Mouse (Mus musculus) heart, embryonic 13.5 days (tissue): ENCODE results near the gene Fshb. TPM values are rescaled to one million over a fixed set of nuclear protein-coding genes. Genes with fewer than 3 reads are reported as not detected.

ENCODE experiments used
- ATAC-seq: fragments of 200-750 bp; cut with Nextera tagmentation; 2 replicates; pipeline ENCODE4 v1.8.0; 2017; ENCODE audit warnings: moderate TSS enrichment; ENCODE audit not compliant: insufficient number of reproducible peaks, low FRiP score, low TSS enrichment; ENCODE audit errors: extremely low read depth
- H3K27ac ChIP-seq: fragments of 300-500 bp; sonication (generic); replicated peaks from 2 replicates; pipeline ENCODE4 v1.5.1; 2015; ENCODE audit warnings: moderate library complexity, mild to moderate bottlenecking, inconsistent platforms
- H3K27me3 ChIP-seq: fragments of 300-500 bp; sonication (generic); replicated peaks from 2 replicates; pipeline ENCODE4 v1.6.1; 2015; ENCODE audit warnings: mild to moderate bottlenecking, inconsistent platforms
- H3K36me3 ChIP-seq: fragments of 300-500 bp; sonication (generic); 2 replicates; pipeline ENCODE4 v1.6.1; 2015; ENCODE audit warnings: mild to moderate bottlenecking, inconsistent platforms
- H3K4me1 ChIP-seq: fragments of 300-500 bp; sonication (generic); 2 replicates; pipeline ENCODE4 v1.6.1; 2015; ENCODE audit warnings: inconsistent platforms
- H3K4me2 ChIP-seq: fragments of 300-500 bp; sonication (generic); 2 replicates; pipeline ENCODE4 v1.6.1; 2015; ENCODE audit warnings: inconsistent platforms, mild to moderate bottlenecking, moderate library complexity
- H3K4me3 ChIP-seq: fragments of 300-500 bp; sonication (generic); 2 replicates; pipeline ENCODE4 v1.5.1; 2015; ENCODE audit warnings: moderate library complexity, mild to moderate bottlenecking, inconsistent platforms
- H3K9ac ChIP-seq: fragments of 300-500 bp; sonication (generic); 2 replicates; pipeline ENCODE4 v1.6.1; 2015; ENCODE audit warnings: inconsistent platforms, mild to moderate bottlenecking, moderate library complexity
- H3K9me3 ChIP-seq: fragments of 300-500 bp; sonication (generic); 2 replicates; pipeline ENCODE4 v1.6.1; 2016; ENCODE audit warnings: inconsistent platforms
- WGBS: fragments of 180-500 bp; shearing (Covaris S2); methylation state at CpG from one replicate; pipeline ENCODE4 v1.1.7; 2015; ENCODE audit warnings: mixed read lengths; 5-methylcytosine and 5-hydroxymethylcytosine counted together
- polyA plus RNA-seq: library from polyadenylated mRNA; unstranded; fragments of >200 nt; fragmentation: Nextera tagmentation; extraction: Ambion mirVana; gene quantifications from 2 replicates; pipeline ENCODE4 v1.2.1, GENCODE M21; 2015

The Fshb gene
- polyA plus RNA-seq = not detected in 2 replicates

DNA sequence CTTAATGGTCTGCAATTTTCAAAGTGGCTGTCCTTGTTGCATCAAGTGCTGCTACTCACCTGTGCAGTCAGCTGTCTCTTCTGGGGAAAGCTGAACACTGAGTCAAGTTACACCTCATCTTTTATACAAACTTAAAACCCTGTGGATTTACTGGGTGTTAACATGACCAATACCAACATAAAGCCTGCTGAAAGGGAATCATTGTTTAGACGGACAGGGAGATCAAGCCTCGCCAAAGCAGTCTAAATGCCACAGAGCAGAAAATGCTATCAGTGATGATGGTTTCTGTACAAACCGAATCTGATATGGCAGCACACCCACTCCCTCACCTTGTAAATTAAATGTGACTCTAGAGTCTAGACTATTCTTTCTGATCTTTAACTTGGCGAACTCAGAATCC lies at the start of gene Fshb:
Gene Fshb, minus strand, starts transcription at position 101 of the 400 bp plus-strand sequence.
- WGBS = 69% methylated on average over 4 of the region's 4 CpGs
- Histone ChIP-seq H3K27ac (no peak within 1 kb of the TSS), H3K9me3 (no peaks in the 10 kb centered on the region), H3K4me3 (no peak within 1 kb of the TSS), H3K4me1 (no peaks in the 10 kb centered on the region), H3K27me3 (no peaks in the 10 kb centered on the region), H3K4me2 (no peak within 1 kb of the TSS), H3K36me3 (no peaks in the 10 kb centered on the region), H3K9ac (no peak within 1 kb of the TSS)
- ATAC-seq = no peak

GRCm38 (mm10) chr2:107084256-107084655 lies 24.8 kb upstream of the Fshb start:
- Histone ChIP-seq H3K9me3 (no peaks in the 10 kb centered on the region), H3K9ac (no peak overlapping the region), H3K27me3 (no peaks in the 10 kb centered on the region), H3K36me3 (no peaks in the 10 kb centered on the region), H3K4me1 (peaks cover 9% of the 10 kb centered on the region), H3K4me3 (no peak overlapping the region), H3K27ac (no peak overlapping the region), H3K4me2 (no peak overlapping the region)
- ATAC-seq = no peak
- WGBS = 48% methylated on average over 2 of the region's 2 CpGs

DNA sequence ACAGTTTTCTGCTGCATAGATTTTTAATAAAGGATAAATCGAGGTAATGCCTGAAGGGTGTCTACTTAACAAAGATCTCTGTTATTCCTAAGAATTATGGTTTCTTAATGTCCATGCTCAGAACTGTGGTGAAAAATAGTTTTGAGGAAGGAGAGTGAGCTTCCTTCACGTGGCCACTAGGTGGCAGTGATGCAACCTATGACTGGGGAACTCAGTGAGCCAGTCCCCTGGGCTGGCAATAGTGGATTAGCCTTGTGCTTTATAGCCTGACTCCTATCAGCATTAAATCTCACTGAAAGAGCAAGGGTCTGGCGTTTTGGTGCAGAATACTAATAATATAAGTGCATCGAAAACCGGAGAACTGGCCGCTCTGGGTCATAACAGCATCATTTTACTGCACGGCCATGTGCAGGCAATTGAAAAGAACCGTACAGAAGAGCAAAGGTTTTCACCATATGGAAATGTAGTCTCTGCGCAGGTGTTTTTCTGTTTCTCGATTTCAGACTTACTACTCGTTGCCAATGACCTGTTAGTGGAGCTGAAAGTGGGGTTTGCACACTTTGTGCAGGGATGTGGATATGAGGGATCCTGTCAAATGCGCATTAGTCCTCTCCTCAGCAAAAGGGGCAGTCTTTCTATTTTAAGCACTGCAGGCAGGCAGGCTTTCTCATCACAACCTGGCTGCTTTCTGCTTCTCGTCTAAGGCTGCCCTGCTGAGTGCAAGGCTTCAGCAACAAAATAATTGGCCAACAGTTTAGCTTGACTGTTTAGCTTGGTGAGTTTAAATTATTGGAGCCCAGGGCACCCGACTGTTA lies 23.8 kb upstream of the Fshb start:
- H3K4me3 ChIP-seq = peak overlapping the region; percentile 23
- peak overlapping the region; percentile 61 for H3K27ac ChIP-seq
- no peaks in the 10 kb centered on the region for H3K36me3 ChIP-seq
- no peak for ATAC-seq
- 35% methylated on average over 14 of the region's 14 CpGs for WGBS
- no peaks in the 10 kb centered on the region for H3K27me3 ChIP-seq
- H3K4me1 ChIP-seq = peaks cover 9% of the 10 kb centered on the region
- peak overlapping the region; percentile 52 for H3K4me2 ChIP-seq
- no peaks in the 10 kb centered on the region for H3K9me3 ChIP-seq
- no peak overlapping the region for H3K9ac ChIP-seq

- Histone ChIP-seq H3K4me3 (no peak overlapping the region), H3K4me1 (no peaks in the 10 kb centered on the region), H3K9ac (no peak overlapping the region), H3K9me3 (no peaks in the 10 kb centered on the region), H3K27ac (no peak overlapping the region), H3K27me3 (no peaks in the 10 kb centered on the region), H3K36me3 (no peaks in the 10 kb centered on the region), H3K4me2 (no peak overlapping the region)
- 30% methylated on average over 2 of the region's 2 CpGs for WGBS
- no peak for ATAC-seq
Measured at GRCm38 (mm10) chr2:107063260-107063659, 3.8 kb upstream of the Fshb start.

GRCm38 (mm10) chr2:107045955-107046354 lies 13.5 kb downstream of the Fshb start:
- Histone ChIP-seq H3K27ac (no peak overlapping the region), H3K4me2 (no peak overlapping the region), H3K4me3 (no peak overlapping the region), H3K9ac (no peak overlapping the region), H3K4me1 (no peaks in the 10 kb centered on the region; the same call in 1 of the 2 replicates), H3K36me3 (no peaks in the 10 kb centered on the region), H3K27me3 (no peaks in the 10 kb centered on the region), H3K9me3 (no peaks in the 10 kb centered on the region)
- ATAC-seq = no peak

- Histone ChIP-seq H3K4me3 (no peak overlapping the region), H3K27ac (no peak overlapping the region), H3K36me3 (no peaks in the 10 kb centered on the region), H3K4me1 (peaks cover 8% of the 10 kb centered on the region), H3K9me3 (no peaks in the 10 kb centered on the region), H3K4me2 (no peak overlapping the region), H3K9ac (no peak overlapping the region), H3K27me3 (no peaks in the 10 kb centered on the region)
- ATAC-seq = no peak
- WGBS = 59% methylated on average over 4 of the region's 4 CpGs
Measured at GRCm38 (mm10) chr2:107040816-107041215, 18.6 kb downstream of the Fshb start.

- no peak overlapping the region for H3K4me3 ChIP-seq
- no peaks in the 10 kb centered on the region for H3K27me3 ChIP-seq
- H3K4me1 ChIP-seq = peaks cover 10% of the 10 kb centered on the region
- WGBS = 27% methylated on average over 2 of the region's 2 CpGs
- no peak overlapping the region for H3K27ac ChIP-seq
- H3K4me2 ChIP-seq = no peak overlapping the region
- H3K9ac ChIP-seq = no peak overlapping the region
- H3K36me3 ChIP-seq = no peaks in the 10 kb centered on the region
- H3K9me3 ChIP-seq = no peaks in the 10 kb centered on the region
- ATAC-seq = no peak
Measured at GRCm38 (mm10) chr2:107035980-107036379, 23.5 kb downstream of the Fshb start.

DNA sequence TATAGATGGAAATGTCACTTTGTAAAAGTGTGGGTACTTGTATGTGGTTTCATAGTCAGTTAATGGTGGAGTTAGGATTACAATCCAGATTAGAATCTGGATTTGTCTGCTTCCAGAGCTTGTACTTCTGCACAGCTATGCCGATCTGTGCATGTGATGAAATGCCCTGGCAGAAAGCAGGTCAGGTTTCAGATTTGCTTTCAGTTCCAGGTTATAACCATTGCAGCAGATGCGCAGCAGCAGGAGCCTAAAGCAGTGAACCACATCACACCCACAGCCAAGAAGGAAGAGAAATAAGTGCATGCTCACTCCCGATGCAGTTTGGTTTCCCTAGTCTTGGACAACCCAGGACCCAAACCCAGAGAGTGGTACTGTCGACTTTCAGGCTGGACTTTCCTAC lies 34.8 kb downstream of the Fshb start:
- no peak for ATAC-seq
- 74% methylated on average over 4 of the region's 4 CpGs for WGBS
- Histone ChIP-seq H3K27me3 (no peaks in the 10 kb centered on the region), H3K4me2 (no peak overlapping the region), H3K4me3 (no peak overlapping the region), H3K9me3 (no peaks in the 10 kb centered on the region), H3K36me3 (no peaks in the 10 kb centered on the region), H3K9ac (no peak overlapping the region), H3K4me1 (no peaks in the 10 kb centered on the region; the same call in 1 of the 2 replicates), H3K27ac (no peak overlapping the region)

GRCm38 (mm10) chr2:107022713-107023112 lies 36.7 kb downstream of the Fshb start:
- Histone ChIP-seq H3K9me3 (no peaks in the 10 kb centered on the region), H3K36me3 (no peaks in the 10 kb centered on the region)

DNA sequence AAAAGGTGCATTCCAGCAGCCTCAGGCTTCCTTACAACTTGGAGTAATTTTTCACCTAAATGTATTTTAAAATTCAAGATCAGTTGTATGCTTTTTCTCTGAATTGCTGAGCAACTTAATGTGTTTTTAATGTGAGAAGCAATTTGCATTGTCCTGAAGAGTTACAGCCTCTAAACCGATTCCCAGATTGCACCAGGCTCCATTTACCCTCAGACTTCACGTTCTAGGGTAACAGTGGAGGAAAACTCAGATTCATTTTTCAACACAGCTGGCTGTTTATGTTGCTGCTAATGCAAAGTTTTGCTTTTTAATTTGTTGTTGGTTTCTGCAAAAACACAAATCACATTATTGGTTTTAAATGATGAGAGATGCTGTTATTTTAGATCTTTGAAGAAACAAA lies 40.1 kb downstream of the Fshb start:
- Histone ChIP-seq H3K4me3 (no peak overlapping the region), H3K4me2 (no peak overlapping the region), H3K36me3 (no peaks in the 10 kb centered on the region), H3K27ac (no peak overlapping the region), H3K9ac (no peak overlapping the region), H3K27me3 (no peaks in the 10 kb centered on the region), H3K9me3 (no peaks in the 10 kb centered on the region), H3K4me1 (no peaks in the 10 kb centered on the region; the same call in 1 of the 2 replicates)
- 79% methylated on average over 2 of the region's 2 CpGs for WGBS
- no peak for ATAC-seq

More at GRCm38 (mm10) chr2:107022713-107023112, 36.7 kb downstream of the Fshb start:
- no peak overlapping the region for H3K9ac ChIP-seq
- no peaks in the 10 kb centered on the region; the same call in 1 of the 2 replicates for H3K4me1 ChIP-seq
- H3K27ac ChIP-seq = no peak overlapping the region
- ATAC-seq = no peak
- H3K27me3 ChIP-seq = no peaks in the 10 kb centered on the region
- 83% methylated on average over 5 of the region's 5 CpGs for WGBS
- H3K4me2 ChIP-seq = no peak overlapping the region
- no peak overlapping the region for H3K4me3 ChIP-seq

DNA sequence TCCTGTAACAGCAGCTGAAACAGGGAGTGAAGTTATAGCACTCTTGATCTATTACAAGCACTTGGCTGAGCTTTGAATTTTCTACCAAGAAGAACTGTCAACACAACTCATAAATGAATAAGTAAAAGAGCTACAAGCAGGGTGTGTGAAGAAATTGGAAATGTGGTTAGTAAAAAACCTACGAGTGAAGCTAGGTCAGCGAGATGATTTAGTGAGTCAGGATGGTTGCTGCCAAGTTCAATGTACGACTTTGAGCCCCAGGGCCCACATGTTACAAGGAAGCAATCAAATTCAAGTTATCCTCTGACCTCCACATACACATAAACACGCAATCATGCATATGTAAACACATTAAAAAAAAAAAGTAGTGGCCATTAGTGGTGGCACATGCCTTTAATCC lies 46.3 kb downstream of the Fshb start:
- no peak overlapping the region for H3K4me3 ChIP-seq
- H3K36me3 ChIP-seq = no peaks in the 10 kb centered on the region
- peaks cover 10% of the 10 kb centered on the region; the same call in 1 of the 2 replicates for H3K4me1 ChIP-seq
- no peak overlapping the region for H3K9ac ChIP-seq
- no peak overlapping the region for H3K4me2 ChIP-seq
- no peaks in the 10 kb centered on the region for H3K27me3 ChIP-seq
- H3K27ac ChIP-seq = peak overlapping the region; percentile 53
- no peaks in the 10 kb centered on the region for H3K9me3 ChIP-seq
- no peak for ATAC-seq
- WGBS = 84% methylated on average over 4 of the region's 4 CpGs

GRCm38 (mm10) chr2:107012318-107012717 lies 47.1 kb downstream of the Fshb start:
- H3K9me3 ChIP-seq = no peaks in the 10 kb centered on the region
- no peak overlapping the region for H3K4me3 ChIP-seq
- H3K4me1 ChIP-seq = peaks cover 10% of the 10 kb centered on the region; the same call in 1 of the 2 replicates
- no peak for ATAC-seq
- peak overlapping the region; percentile 78 for H3K27ac ChIP-seq
- no peaks in the 10 kb centered on the region for H3K27me3 ChIP-seq
- WGBS = 17% methylated on average over 4 of the region's 4 CpGs
- H3K4me2 ChIP-seq = no peak overlapping the region
- H3K36me3 ChIP-seq = no peaks in the 10 kb centered on the region
- no peak overlapping the region for H3K9ac ChIP-seq
